Mouse (Mus musculus): Measurements from ENCODE around the gene Kif20b.

- TF ChIP-seq CTCF (IDR thresholded peaks at IDR 0.05) = no peak
- TF ChIP-seq POLR2A (IDR thresholded peaks at IDR 0.05; ENCODE audit: insufficient read depth, low read depth, low read length) = no peak
These were observed 16.7 kb upstream of the Kif20b start for GRCm38 (mm10) chr19:34905424-34905823.
